Mouse (Mus musculus) inflammation-experienced regulatory T-cells, adult 6 months (primary cell): ENCODE measurements around the gene Gm10413. TPM values are rescaled to one million over a fixed set of nuclear protein-coding genes. Genes with fewer than 3 reads are reported as not detected.
"Not testable (repeated sequence)": the region's sequence is repeated elsewhere in the genome, so short reads cannot be mapped to it uniquely, and the experiment has no call there.

Experiments
- ATAC-seq: one replicate; pipeline ENCODE4 v1.8.0; 2017
- polyA plus RNA-seq, 3 experiments: library from polyadenylated mRNA; unstranded; fragments of 100-300 nt; shearing (Covaris generic); gene quantifications; one replicate each; pipeline ENCODE4 v1.2.1; 2017

Gm10413 gene
- polyA plus RNA-seq = not detected

DNA sequence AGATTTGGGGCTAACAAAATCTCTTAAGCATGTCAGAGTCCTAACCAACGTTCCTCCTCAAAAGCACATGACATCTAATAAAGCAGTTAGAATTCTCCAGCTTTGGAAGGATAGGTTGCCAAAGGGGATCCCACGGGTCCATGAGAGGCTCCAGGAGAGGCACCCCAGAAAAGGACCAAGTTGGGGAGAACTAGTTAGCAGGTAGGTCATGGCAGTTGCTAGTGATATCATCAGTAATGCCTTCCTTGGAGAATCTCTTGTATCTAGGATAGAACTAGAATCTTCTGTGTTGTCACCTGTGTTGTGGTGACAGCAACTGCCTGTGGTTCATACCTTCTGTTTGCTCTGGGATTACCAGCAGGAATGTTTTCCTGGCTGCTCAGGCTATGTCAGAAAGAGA lies at the start of gene Gm10413:
Gm10413 (plus strand) TSS at position 301 of the 400 bp plus-strand sequence.
- not testable (repeated sequence) for ATAC-seq

DNA sequence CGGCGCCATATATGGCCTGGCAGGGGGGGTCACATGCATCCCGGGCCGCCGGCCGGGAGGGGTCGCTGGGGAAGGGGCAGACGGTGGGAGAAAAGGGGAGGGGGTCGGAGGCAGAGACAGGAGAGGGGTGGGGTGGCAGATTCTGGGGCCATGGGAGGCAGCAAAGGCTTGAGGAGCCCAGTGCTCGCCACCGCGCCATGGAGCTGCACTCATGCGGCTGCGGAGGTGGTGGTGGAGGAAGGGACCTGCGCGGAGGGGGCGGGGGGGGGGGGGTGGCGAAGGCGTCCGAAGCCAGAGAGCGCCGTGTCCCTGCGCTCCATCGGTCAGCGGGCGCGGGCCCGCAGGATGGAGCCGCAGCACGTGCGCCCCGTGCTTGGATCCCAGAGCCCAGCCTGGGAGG lies 17.4 kb downstream of the Gm10413 start, which contains the start of gene Gm10409:
Gm10409 (plus strand) TSS at position 301 of the 400 bp plus-strand sequence.
- not testable (repeated sequence) for ATAC-seq

DNA sequence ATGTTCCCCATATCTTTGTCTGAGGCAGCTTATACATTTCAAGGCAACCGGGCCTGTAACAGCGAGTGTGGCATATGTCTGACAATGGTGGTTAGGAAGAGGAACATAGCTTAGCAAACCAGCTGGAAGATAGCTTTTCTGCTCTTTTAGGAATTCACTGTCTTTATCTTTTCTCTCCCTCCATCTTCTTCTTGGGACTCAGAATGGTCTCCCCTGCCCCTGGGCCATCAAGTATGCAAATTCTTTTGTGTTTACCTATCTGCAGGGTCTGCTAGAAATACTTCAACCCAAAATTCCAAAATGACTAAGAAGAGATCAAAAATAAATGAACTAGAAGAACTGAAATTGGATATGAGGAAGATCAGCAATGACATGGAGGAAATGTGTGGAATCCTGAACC lies 32.9 kb downstream of the Gm10413 start, which contains the start of gene Gm3005:
Gm3005 (plus strand) TSS at position 301 of the 400 bp plus-strand sequence.
- ATAC-seq = not testable (repeated sequence)

DNA sequence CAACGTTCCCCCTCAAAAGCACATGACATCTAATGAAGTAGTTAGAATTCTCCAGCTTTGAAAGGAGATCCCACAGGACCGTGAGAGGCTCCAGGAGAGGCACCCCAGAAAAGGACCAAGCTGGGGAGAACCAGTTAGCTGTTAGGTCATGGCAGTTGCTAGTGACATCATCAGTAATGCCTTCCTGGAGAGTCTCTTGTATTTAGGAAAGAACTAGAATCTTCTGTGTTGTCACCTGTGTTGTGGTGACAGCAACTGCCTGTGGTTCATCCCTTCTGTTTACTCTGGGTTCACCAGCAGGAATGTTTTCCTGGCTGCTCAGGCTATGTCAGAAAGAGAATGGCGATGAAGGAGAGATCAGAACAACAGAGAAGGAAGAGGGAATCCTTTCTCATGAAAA lies 54.2 kb downstream of the Gm10413 start, which contains the start of gene Gm10408:
Gm10408 (plus strand) TSS at position 301 of the 400 bp plus-strand sequence.
- not testable (repeated sequence) for ATAC-seq

Other genes with a start within 250 kb of the Gm10413 start
- under 1 TPM in 1 of 3 experiments, not detected in 2; 0.30 TPM for gene Gm5795, start 206.8 kb upstream of the Gm10413 start, polyA plus RNA-seq
- gene D830030K20Rik, start 186.6 kb upstream of the Gm10413 start, polyA plus RNA-seq = 10 to 100 TPM; 11.1 to 51.5 (median 27.2) TPM
- gene Gm2956, start 62.5 kb upstream of the Gm10413 start, polyA plus RNA-seq = 1 to 10 TPM in 2 of 3 experiments, not detected in 1; 1.1 to 1.2 TPM
- gene Gm10409, start 17.5 kb downstream of the Gm10413 start, polyA plus RNA-seq = 10 to 100 TPM in 2 of 3 experiments, 1 to 10 TPM in 1; 4.9 to 21.0 (median 11.0) TPM
- gene Gm3005, start 33.0 kb downstream of the Gm10413 start, polyA plus RNA-seq = 10 to 100 TPM in 2 of 3 experiments, 1 to 10 TPM in 1; 4.3 to 23.4 (median 12.2) TPM
- under 1 TPM in 1 of 3 experiments, not detected in 2; 0.50 TPM for gene Gm10408, start 54.3 kb downstream of the Gm10413 start, polyA plus RNA-seq
- gene Gm3012, start 239.4 kb downstream of the Gm10413 start, polyA plus RNA-seq = not detected